Mouse (Mus musculus) embryo, embryonic 10.5 days (tissue): Measurements from ENCODE around the gene S1pr1.
A peak's percentile ranks its signal among the peaks of the same experiment; 100 is the strongest.

ENCODE experiments used
- DNase-seq: peaks from one replicate; pipeline ENCODE4 v3.0.0-alpha.2; 2015; ENCODE audit warnings: low spot score

The S1pr1 gene

GRCm38 (mm10) chr3:115673663-115674157, 41.2 kb downstream of the S1pr1 start:
- DNase-seq, result no peak

GRCm38 (mm10) chr3:115672965-115673662, 41.8 kb downstream of the S1pr1 start:
- no peak for DNase-seq

DNA sequence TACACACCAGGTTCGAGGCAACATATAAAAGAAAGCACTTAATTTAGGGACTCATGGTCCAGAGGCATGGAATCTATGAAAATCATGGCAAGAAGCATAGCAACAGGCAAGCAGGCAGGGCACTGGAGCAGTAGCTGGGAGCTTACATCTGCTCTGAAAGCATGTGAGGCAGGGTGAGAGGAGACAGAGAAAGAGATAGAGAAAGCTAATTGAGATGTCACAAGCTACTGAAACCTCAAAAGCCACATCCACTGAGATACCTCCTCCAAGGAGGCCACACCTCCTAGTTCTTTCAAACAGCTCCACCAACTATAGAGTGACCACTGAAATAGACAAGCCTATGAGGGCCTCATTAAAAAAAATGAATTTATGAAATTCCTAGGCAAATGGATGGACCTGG, 45.6 kb downstream of the S1pr1 start:
- no peak for DNase-seq

GRCm38 (mm10) chr3:115667182-115667581, 47.7 kb downstream of the S1pr1 start:
- DNase-seq, result no peak

- no peak for DNase-seq
Measured at GRCm38 (mm10) chr3:115666547-115666946, 48.3 kb downstream of the S1pr1 start.

DNA sequence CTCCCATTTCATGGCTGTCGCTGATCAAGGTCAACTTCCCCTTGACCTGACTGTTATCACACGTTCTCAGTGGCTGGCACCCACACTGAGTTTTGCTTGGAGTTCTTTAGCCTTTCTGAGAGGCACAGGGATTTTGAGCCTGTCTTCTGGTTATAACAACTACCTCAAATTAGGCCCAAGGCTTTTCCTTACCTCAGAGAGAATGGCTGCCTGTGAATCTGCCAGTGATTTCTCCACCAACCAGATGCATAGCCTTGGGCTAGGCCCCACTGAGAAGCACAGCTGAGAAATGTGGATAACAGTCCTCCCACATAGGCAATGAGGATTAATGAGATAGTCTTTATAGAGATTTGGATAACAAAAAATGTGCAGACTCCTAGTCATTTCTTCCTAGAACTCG, 50.4 kb downstream of the S1pr1 start:
- DNase-seq, result no peak

- DNase-seq, result peak; percentile 81
Measured at GRCm38 (mm10) chr3:115660701-115661460, 54.0 kb downstream of the S1pr1 start.
